Mouse (Mus musculus) monocyte, adult 2 months (primary cell): ENCODE measurements around the gene Nrxn3.

Source experiments
- DNase-seq, 2 experiments: peaks; one replicate each; pipeline ENCODE4 v3.0.0; 2022; ENCODE audit warnings: low spot score in 2 of 2, low read depth in 1 of 2

Nrxn3 gene

GRCm38 (mm10) chr12:88722691-88723070 lies at the start of gene Nrxn3:
TSS of gene Nrxn3 (plus strand) at chr12:88722876.
- no peak for DNase-seq

- no peak for DNase-seq
These were observed 18.4 kb upstream of the Nrxn3 start for GRCm38 (mm10) chr12:88704159-88704846.

- no peak for DNase-seq
These were observed 16.7 kb upstream of the Nrxn3 start for GRCm38 (mm10) chr12:88705959-88706358.

GRCm38 (mm10) chr12:88707786-88708185 lies 14.9 kb upstream of the Nrxn3 start:
- DNase-seq, result no peak

- DNase-seq, result no peak
These were observed 13.5 kb upstream of the Nrxn3 start for GRCm38 (mm10) chr12:88709223-88709622.

- no peak for DNase-seq
These were observed 9.2 kb upstream of the Nrxn3 start for GRCm38 (mm10) chr12:88713456-88713855.

- DNase-seq, result no peak
These were observed 515 bp upstream of the Nrxn3 start for GRCm38 (mm10) chr12:88722031-88722690.

GRCm38 (mm10) chr12:88726316-88726715 lies 3.6 kb downstream of the Nrxn3 start:
- no peak for DNase-seq

GRCm38 (mm10) chr12:88726755-88727154 lies 4.1 kb downstream of the Nrxn3 start:
- no peak for DNase-seq

GRCm38 (mm10) chr12:88730720-88731119 lies 8.0 kb downstream of the Nrxn3 start:
- DNase-seq, result no peak

- DNase-seq, result no peak
These were observed 12.4 kb downstream of the Nrxn3 start for GRCm38 (mm10) chr12:88735045-88735444.

GRCm38 (mm10) chr12:88737081-88737480 lies 14.4 kb downstream of the Nrxn3 start:
- DNase-seq, result no peak

GRCm38 (mm10) chr12:88738616-88739015 lies 15.9 kb downstream of the Nrxn3 start:
- no peak for DNase-seq

- DNase-seq, result no peak
These were observed 24.1 kb downstream of the Nrxn3 start for GRCm38 (mm10) chr12:88746788-88747187.

- no peak for DNase-seq
These were observed 42.1 kb downstream of the Nrxn3 start for GRCm38 (mm10) chr12:88764791-88765190.

- no peak for DNase-seq
These were observed 52.0 kb downstream of the Nrxn3 start for GRCm38 (mm10) chr12:88774666-88775065.

GRCm38 (mm10) chr12:88778036-88778435 lies 55.4 kb downstream of the Nrxn3 start:
- DNase-seq, result no peak

- no peak for DNase-seq
These were observed 61.8 kb downstream of the Nrxn3 start for GRCm38 (mm10) chr12:88784199-88785147.

- DNase-seq, result no peak
These were observed 70.6 kb downstream of the Nrxn3 start for GRCm38 (mm10) chr12:88793314-88793713.

- DNase-seq, result no peak
These were observed 78.4 kb downstream of the Nrxn3 start for GRCm38 (mm10) chr12:88800990-88801655.

- no peak for DNase-seq
These were observed 79.0 kb downstream of the Nrxn3 start for GRCm38 (mm10) chr12:88801656-88802007.
